Mouse (Mus musculus) forebrain, embryonic 15.5 days (tissue): ENCODE results near the gene Susd6. TPM values are rescaled to one million over a fixed set of nuclear protein-coding genes. Genes with fewer than 3 reads are reported as not detected.

Experiments
- ATAC-seq: fragments of 200-750 bp; cut with Nextera tagmentation; replicated peaks from 2 replicates; pipeline ENCODE4 v1.8.0; 2017; ENCODE audit warnings: mild to moderate bottlenecking, moderate TSS enrichment, moderate library complexity
- H3K27ac ChIP-seq: fragments of 300-500 bp; sonication (generic); replicated peaks from 2 replicates; pipeline ENCODE4 v1.5.1; 2015; ENCODE audit warnings: mild to moderate bottlenecking, inconsistent platforms
- H3K27me3 ChIP-seq: fragments of 300-500 bp; sonication (generic); 2 replicates; pipeline ENCODE4 v1.6.1; 2015; ENCODE audit warnings: inconsistent platforms
- H3K36me3 ChIP-seq: fragments of 300-500 bp; sonication (generic); 2 replicates; pipeline ENCODE4 v1.6.1; 2015; ENCODE audit warnings: mild to moderate bottlenecking, inconsistent platforms
- H3K4me1 ChIP-seq: fragments of 300-500 bp; sonication (generic); 2 replicates; pipeline ENCODE4 v1.6.1; 2015; ENCODE audit warnings: inconsistent platforms
- H3K4me2 ChIP-seq: fragments of 300-500 bp; sonication (generic); replicated peaks from 2 replicates; pipeline ENCODE4 v1.6.1; 2015; ENCODE audit warnings: mild to moderate bottlenecking, inconsistent platforms
- H3K4me3 ChIP-seq: fragments of 300-500 bp; sonication (generic); 2 replicates; pipeline ENCODE4 v1.5.1; 2015; ENCODE audit warnings: mild to moderate bottlenecking, inconsistent platforms
- H3K9ac ChIP-seq: fragments of 300-500 bp; sonication (generic); replicated peaks from 2 replicates; pipeline ENCODE4 v1.6.1; 2015; ENCODE audit warnings: mild to moderate bottlenecking, inconsistent platforms
- H3K9me3 ChIP-seq: fragments of 300-500 bp; sonication (generic); 2 replicates; pipeline ENCODE4 v1.6.1; 2016; ENCODE audit warnings: inconsistent platforms
- WGBS: fragments of 180-500 bp; shearing (Covaris S2); methylation state at CpG from one replicate; pipeline ENCODE4 v1.1.7; 2015; ENCODE audit warnings: mixed read lengths; 5-methylcytosine and 5-hydroxymethylcytosine counted together
- polyA plus RNA-seq: library from polyadenylated mRNA; unstranded; fragments of >200 nt; fragmentation: Nextera tagmentation; extraction: Ambion mirVana; gene quantifications from 2 replicates; pipeline ENCODE4 v1.2.1, GENCODE M21; 2015

Susd6 gene
- polyA plus RNA-seq, 1 experiment from 2014 or later: 14.3 TPM

- 88% methylated on average over 4 of the region's 4 CpGs for WGBS
- Histone ChIP-seq H3K4me3 (no peak overlapping the region), H3K27me3 (no peaks in the 10 kb centered on the region), H3K36me3 (peaks cover under 1% of the 10 kb centered on the region; the same call in 1 of the 2 replicates), H3K4me2 (no peak overlapping the region), H3K4me1 (peaks cover 8% of the 10 kb centered on the region), H3K27ac (no peak overlapping the region), H3K9me3 (no peaks in the 10 kb centered on the region), H3K9ac (no peak overlapping the region)
- no peak for ATAC-seq
Measured at GRCm38 (mm10) chr12:80764116-80764515, 26.2 kb upstream of the Susd6 start.

GRCm38 (mm10) chr12:80769697-80770096 is 20.6 kb upstream of the Susd6 start:
- H3K4me2 ChIP-seq: peak overlapping the region; percentile 24; the same call in 1 of the 2 replicates
- no peak overlapping the region for H3K4me3 ChIP-seq
- no peaks in the 10 kb centered on the region for H3K9me3 ChIP-seq
- 20% methylated on average over 11 of the region's 11 CpGs for WGBS
- no peaks in the 10 kb centered on the region for H3K36me3 ChIP-seq
- H3K27me3 ChIP-seq: no peaks in the 10 kb centered on the region
- H3K27ac ChIP-seq: no peak overlapping the region
- no peaks in the 10 kb centered on the region for H3K4me1 ChIP-seq
- no peak overlapping the region for H3K9ac ChIP-seq
- ATAC-seq: peak; percentile 91

- no peak for ATAC-seq
- no peak overlapping the region for H3K4me3 ChIP-seq
- H3K4me1 ChIP-seq: no peaks in the 10 kb centered on the region
- no peak overlapping the region for H3K4me2 ChIP-seq
- H3K36me3 ChIP-seq: no peaks in the 10 kb centered on the region
- WGBS: 72% methylated on average over 7 of the region's 7 CpGs
- H3K9me3 ChIP-seq: no peaks in the 10 kb centered on the region
- H3K9ac ChIP-seq: no peak overlapping the region
- H3K27me3 ChIP-seq: no peaks in the 10 kb centered on the region
- H3K27ac ChIP-seq: no peak overlapping the region
Measured at GRCm38 (mm10) chr12:80774786-80775185, 15.5 kb upstream of the Susd6 start.

- Histone ChIP-seq H3K4me1 (no peaks in the 10 kb centered on the region), H3K27ac (no peak overlapping the region), H3K9ac (no peak overlapping the region), H3K9me3 (no peaks in the 10 kb centered on the region), H3K4me3 (no peak overlapping the region), H3K36me3 (no peaks in the 10 kb centered on the region), H3K4me2 (no peak overlapping the region), H3K27me3 (no peaks in the 10 kb centered on the region)
- ATAC-seq: no peak
- 93% methylated on average over 4 of the region's 4 CpGs for WGBS
Measured at GRCm38 (mm10) chr12:80776046-80776634, 14.2 kb upstream of the Susd6 start.

- Histone ChIP-seq H3K9ac (no peak overlapping the region), H3K4me1 (no peaks in the 10 kb centered on the region), H3K4me2 (no peak overlapping the region), H3K27ac (no peak overlapping the region), H3K27me3 (no peaks in the 10 kb centered on the region), H3K9me3 (no peaks in the 10 kb centered on the region), H3K4me3 (no peak overlapping the region), H3K36me3 (no peaks in the 10 kb centered on the region)
- WGBS: 78% methylated on average over 16 of the region's 16 CpGs
- ATAC-seq: no peak
Measured at GRCm38 (mm10) chr12:80778188-80778936, 11.9 kb upstream of the Susd6 start.

GRCm38 (mm10) chr12:80779760-80780159 is 10.6 kb upstream of the Susd6 start:
- Histone ChIP-seq H3K4me2 (no peak overlapping the region), H3K36me3 (no peaks in the 10 kb centered on the region), H3K27ac (no peak overlapping the region), H3K4me1 (no peaks in the 10 kb centered on the region), H3K4me3 (no peak overlapping the region), H3K9me3 (no peaks in the 10 kb centered on the region), H3K9ac (no peak overlapping the region), H3K27me3 (no peaks in the 10 kb centered on the region)
- ATAC-seq: no peak
- 83% methylated on average over 4 of the region's 4 CpGs for WGBS

GRCm38 (mm10) chr12:80782190-80782589 is 8.1 kb upstream of the Susd6 start:
- Histone ChIP-seq H3K4me1 (no peaks in the 10 kb centered on the region), H3K4me2 (no peak overlapping the region), H3K4me3 (no peak overlapping the region), H3K9ac (no peak overlapping the region), H3K9me3 (no peaks in the 10 kb centered on the region), H3K27ac (no peak overlapping the region), H3K36me3 (no peaks in the 10 kb centered on the region), H3K27me3 (no peaks in the 10 kb centered on the region)
- ATAC-seq: no peak
- WGBS: 85% methylated on average over 3 of the region's 3 CpGs

GRCm38 (mm10) chr12:80782892-80783291 is 7.4 kb upstream of the Susd6 start:
- Histone ChIP-seq H3K9me3 (no peaks in the 10 kb centered on the region), H3K27me3 (no peaks in the 10 kb centered on the region), H3K9ac (no peak overlapping the region), H3K4me1 (no peaks in the 10 kb centered on the region), H3K4me3 (no peak overlapping the region), H3K4me2 (no peak overlapping the region), H3K36me3 (no peaks in the 10 kb centered on the region), H3K27ac (no peak overlapping the region)
- whole genome bisulfite sequencing: 56% methylated on average over 3 of the region's 3 CpGs
- no peak for ATAC-seq

GRCm38 (mm10) chr12:80783889-80784288 is 6.4 kb upstream of the Susd6 start:
- WGBS: 84% methylated on average over 1 of the region's 1 CpGs
- Histone ChIP-seq H3K9ac (no peak overlapping the region; the same call in 1 of the 2 replicates), H3K27ac (no peak overlapping the region), H3K4me2 (no peak overlapping the region), H3K36me3 (no peaks in the 10 kb centered on the region), H3K27me3 (no peaks in the 10 kb centered on the region), H3K4me1 (no peaks in the 10 kb centered on the region), H3K9me3 (no peaks in the 10 kb centered on the region), H3K4me3 (no peak overlapping the region)
- ATAC-seq: no peak

- Histone ChIP-seq H3K27me3 (no peaks in the 10 kb centered on the region), H3K27ac (no peak overlapping the region), H3K9me3 (no peaks in the 10 kb centered on the region), H3K4me2 (no peak overlapping the region), H3K4me1 (peaks cover 5% of the 10 kb centered on the region), H3K36me3 (no peaks in the 10 kb centered on the region), H3K9ac (no peak overlapping the region), H3K4me3 (no peak overlapping the region)
- no peak for ATAC-seq
- 84% methylated on average over 5 of the region's 5 CpGs for WGBS
Measured at GRCm38 (mm10) chr12:80785005-80785404, 5.3 kb upstream of the Susd6 start.

- ATAC-seq: no peak
- Histone ChIP-seq H3K27me3 (no peaks in the 10 kb centered on the region), H3K9me3 (no peaks in the 10 kb centered on the region), H3K4me2 (no peak overlapping the region), H3K4me1 (peaks cover 6% of the 10 kb centered on the region), H3K9ac (no peak overlapping the region), H3K4me3 (no peak overlapping the region), H3K27ac (no peak overlapping the region), H3K36me3 (no peaks in the 10 kb centered on the region)
- WGBS: 93% methylated on average over 4 of the region's 4 CpGs
Measured at GRCm38 (mm10) chr12:80785597-80785996, 4.7 kb upstream of the Susd6 start.

- ATAC-seq: no peak
Measured at GRCm38 (mm10) chr12:80786591-80786990, 3.7 kb upstream of the Susd6 start.

More at GRCm38 (mm10) chr12:80786591-80786990, 3.7 kb upstream of the Susd6 start:
- H3K36me3 ChIP-seq: no peaks in the 10 kb centered on the region
- H3K27me3 ChIP-seq: no peaks in the 10 kb centered on the region
- no peak overlapping the region for H3K9ac ChIP-seq
- no peak overlapping the region for H3K27ac ChIP-seq
- no peak overlapping the region for H3K4me2 ChIP-seq
- no peaks in the 10 kb centered on the region for H3K9me3 ChIP-seq
- no peak overlapping the region for H3K4me3 ChIP-seq
- H3K4me1 ChIP-seq: peaks cover 11% of the 10 kb centered on the region
- 81% methylated on average over 1 of the region's 1 CpGs for WGBS
